Mouse (Mus musculus): ENCODE data around the gene Crybb1.

GRCm38 (mm10) chr5:112225591-112225990 lies 30.0 kb upstream of the Crybb1 start:
- TF ChIP-seq CTCF (IDR thresholded peaks at IDR 0.05; ENCODE audit: low read depth) (no peak), EP300 (optimal IDR thresholded peaks at IDR 0.05) (no peak)
